Mouse (Mus musculus): ENCODE results near the gene Cetn3. TPM values are rescaled to one million over a fixed set of nuclear protein-coding genes. Genes with fewer than 3 reads are reported as not detected.

Cetn3 gene
- polyA plus RNA-seq, 1 experiment from 2014 or later = 231 TPM

Other genes starting within 250 kb of the Cetn3 start
- 1.2 and 1.5 TPM in 2 replicates for gene Adgrv1, start 149.9 kb upstream of the Cetn3 start, polyA plus RNA-seq (2016; fragmentation: Nextera tagmentation; extraction: Ambion mirVana)
- gene Lysmd3, start 125.4 kb upstream of the Cetn3 start, polyA plus RNA-seq (2016; fragmentation: Nextera tagmentation; extraction: Ambion mirVana) = 25.4 and 28.2 TPM in 2 replicates
- 19.7 and 20.7 TPM in 2 replicates for gene Polr3g, start 72.1 kb upstream of the Cetn3 start, polyA plus RNA-seq (2016; fragmentation: Nextera tagmentation; extraction: Ambion mirVana)
- gene Mblac2, start 71.7 kb upstream of the Cetn3 start, polyA plus RNA-seq (2016; fragmentation: Nextera tagmentation; extraction: Ambion mirVana) = 4.8 and 5.0 TPM in 2 replicates

Data from heart, embryonic 12.5 days (tissue).